ENCODE assay signal across 8 mouse cellular contexts in genomic region chr4:108031502-108032351, GRCm38 (mm10).
A peak's percentile ranks its signal among the peaks of the same experiment; 100 is the strongest.
DNase-seq lines count a peak whose midpoint lies in the region; ATAC-seq and TF ChIP-seq lines count a peak whose summit lies in the region.

No protein-coding gene starts in this region.

- no peak overlapping the region for H3K27ac ChIP-seq in cortical plate, adult 2 months (ENCODE audit: insufficient read depth, low read length)
- H3K27ac ChIP-seq in intestine, embryonic 15.5 days = no peak overlapping the region
- no peak overlapping the region for H3K27ac ChIP-seq in liver, embryonic 12.5 days
- no peak overlapping the region for H3K27ac ChIP-seq in neural tube, embryonic 11.5 days (ENCODE audit: low read depth, low read length)

- H3K4me3 ChIP-seq in cortical plate, adult 2 months (ENCODE audit: insufficient read depth, low read length) = peak overlapping the region; percentile 40
- peak overlapping the region; percentile 58 for H3K4me3 ChIP-seq in intestine, embryonic 15.5 days (replicated peaks)
- H3K4me3 ChIP-seq in liver, embryonic 12.5 days = peak overlapping the region; percentile 56
- peak overlapping the region; percentile 40 for H3K4me3 ChIP-seq in neural tube, embryonic 11.5 days (ENCODE audit: low read depth, low read length)

- 1% methylated on average over 85 of the region's 86 CpGs for WGBS in intestine, embryonic 15.5 days
- 3% methylated on average over 84 of the region's 86 CpGs for WGBS in liver, embryonic 12.5 days (ENCODE audit: insufficient replicate concordance)
- 1% methylated on average over 61 of the region's 86 CpGs for WGBS in neural tube, embryonic 11.5 days

- H3K9me3 ChIP-seq in intestine, embryonic 15.5 days = no peaks in the 10 kb centered on the region
- no peaks in the 10 kb centered on the region for H3K9me3 ChIP-seq in liver, embryonic 12.5 days (replicated peaks)
- H3K9me3 ChIP-seq in neural tube, embryonic 11.5 days (ENCODE audit: control insufficient read depth, low read length) = no peaks in the 10 kb centered on the region

- peak; percentile 46 for ATAC-seq in granulocyte monocyte progenitor cell, adult 5-6 weeks (replicated peaks; ENCODE audit: poor library complexity, severe bottlenecking)
- ATAC-seq in intestine, embryonic 15.5 days = peak; percentile 46
- no peak for ATAC-seq in liver, embryonic 12.5 days
- ATAC-seq in neural tube, embryonic 11.5 days (ENCODE audit: insufficient read depth, low FRiP score, low TSS enrichment) = no peak

- TF ChIP-seq POLR2A in cortical plate, adult 2 months (IDR thresholded peaks at IDR 0.05; ENCODE audit: extremely low read depth, insufficient read depth, low read length) = no peak

- DNase-seq in cerebellum, postnatal 10 days = peak; percentile 65 to 71
- no peak for DNase-seq in cerebellum, adult 9-11 months
- peak; percentile 23 for DNase-seq in neural tube, embryonic 11.5 days (ENCODE audit: low spot score)
- peak; percentile 54 for DNase-seq in urinary bladder, postnatal 25 days (ENCODE audit: low spot score)

- TF ChIP-seq CTCF in cortical plate, adult 2 months (IDR thresholded peaks at IDR 0.05; ENCODE audit: extremely low read depth, insufficient read depth, low read length) = no peak

- H3K9ac ChIP-seq in intestine, embryonic 15.5 days = peak overlapping the region; percentile 49
- H3K9ac ChIP-seq in liver, embryonic 12.5 days = 0 out of 2 replicates have a peak overlapping the region, but pooled peaks have one; percentile 18
- peak overlapping the region; percentile 35 for H3K9ac ChIP-seq in neural tube, embryonic 11.5 days (ENCODE audit: low read length)

- H3K4me2 ChIP-seq in intestine, embryonic 15.5 days (replicated peaks) = peak overlapping the region; percentile 99
- H3K4me2 ChIP-seq in liver, embryonic 12.5 days = peak overlapping the region; percentile 79
- peak overlapping the region; percentile 72 for H3K4me2 ChIP-seq in neural tube, embryonic 11.5 days (ENCODE audit: low read depth)

- H3K36me3 ChIP-seq in intestine, embryonic 15.5 days = no peaks in the 10 kb centered on the region
- no peaks in the 10 kb centered on the region for H3K36me3 ChIP-seq in liver, embryonic 12.5 days
- H3K36me3 ChIP-seq in neural tube, embryonic 11.5 days (ENCODE audit: control insufficient read depth, insufficient read depth, low read length) = no peaks in the 10 kb centered on the region

- H3K27me3 ChIP-seq in intestine, embryonic 15.5 days (replicated peaks) = peaks cover 29% of the 10 kb centered on the region
- peaks cover 79% of the 10 kb centered on the region for H3K27me3 ChIP-seq in liver, embryonic 12.5 days (replicated peaks)
- H3K27me3 ChIP-seq in neural tube, embryonic 11.5 days (ENCODE audit: control insufficient read depth, insufficient read depth, low read length) = peaks cover 32% of the 10 kb centered on the region

- peaks cover 2% of the 10 kb centered on the region for H3K4me1 ChIP-seq in cortical plate, adult 2 months (ENCODE audit: control insufficient read depth, insufficient read depth, low read length)
- H3K4me1 ChIP-seq in intestine, embryonic 15.5 days (replicated peaks) = peaks cover 16% of the 10 kb centered on the region
- peaks cover 28% of the 10 kb centered on the region for H3K4me1 ChIP-seq in liver, embryonic 12.5 days
- peaks cover 3% of the 10 kb centered on the region; the same call in 1 of the 2 replicates for H3K4me1 ChIP-seq in neural tube, embryonic 11.5 days (ENCODE audit: control insufficient read depth, insufficient read depth, low read length)

Comparison
In these comparisons a context has a peak if more than half of its experiments do, and no peak if none do; other contexts are left out.
1. ATAC-seq: peak in granulocyte monocyte progenitor cell, adult 5-6 weeks (single experiment) and intestine, embryonic 15.5 days (single experiment); none in liver, embryonic 12.5 days (single experiment) and neural tube, embryonic 11.5 days (single experiment).
2. Peak in every context shown above with its lines, with median percentiles within 50 percentile points of each other: H3K4me3 ChIP-seq, H3K4me2 ChIP-seq and H3K9ac ChIP-seq.